Mouse (Mus musculus): ENCODE data around the gene Rbak. TPM values are rescaled to one million over a fixed set of nuclear protein-coding genes. Genes with fewer than 3 reads are reported as not detected.
"Not testable (repeated sequence)": the region's sequence is repeated elsewhere in the genome, so short reads cannot be mapped to it uniquely, and the experiment has no call there.

Gene Rbak
- 14.4 and 15.6 TPM in 2 replicates for polyA plus RNA-seq (2016; fragmentation: Nextera tagmentation; extraction: Ambion mirVana)

DNA sequence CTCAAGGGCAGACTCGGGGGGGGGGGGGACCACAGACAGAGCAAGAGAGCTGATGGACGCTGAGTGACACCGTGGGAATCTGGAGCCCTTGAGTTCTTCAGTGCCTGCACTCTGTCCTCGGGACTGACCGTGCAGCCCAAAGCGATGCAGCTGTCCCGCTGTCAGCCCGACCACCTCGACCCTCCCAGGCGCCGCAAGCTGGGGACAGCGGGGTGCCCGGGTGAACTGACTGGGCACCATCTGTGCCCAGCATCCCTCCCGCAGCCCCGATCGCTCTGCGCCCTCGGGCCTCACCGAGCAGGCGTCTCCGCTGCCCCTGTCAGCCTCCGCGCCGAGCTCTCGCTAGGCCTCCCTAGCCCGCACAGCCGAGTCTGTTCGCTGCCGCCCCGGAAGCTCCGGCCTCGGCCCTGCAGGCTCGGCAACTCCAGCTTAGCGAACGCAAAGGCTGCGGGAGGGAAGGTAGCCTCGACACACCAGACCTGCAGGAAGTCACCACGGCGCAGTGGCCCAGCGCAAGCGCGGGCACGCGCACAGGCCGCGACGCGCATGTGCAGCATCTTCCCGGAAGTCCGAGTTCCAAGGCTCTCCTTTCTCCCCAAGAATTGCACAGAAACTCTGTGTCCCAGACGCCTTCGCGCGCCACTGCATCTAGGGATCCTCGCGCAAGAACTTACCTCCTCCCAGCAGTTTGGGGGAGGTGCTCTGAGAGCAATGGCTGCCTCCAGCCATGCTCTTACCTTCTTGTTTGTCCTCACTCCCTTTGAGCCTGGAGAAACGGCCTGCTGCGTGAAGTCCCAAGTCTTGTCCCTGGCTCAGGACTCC, at the start of gene Rbak, which contains the start of gene Spdye4b:
Gene Rbak (minus strand): TSS at position 521 of the 822 bp plus-strand sequence.
Gene Spdye4b (plus strand): TSS at position 763 of the 822 bp plus-strand sequence.
- Histone ChIP-seq H3K27me3 (ENCODE audit: poor library complexity, severe bottlenecking) (no peaks in the 10 kb centered on the region), H3K27ac (peak within 1 kb of the TSS; percentile 89), H3K9me3 (peaks cover 8% of the 10 kb centered on the region; the same call in 1 of the 2 replicates), H3K4me1 (peaks cover 15% of the 10 kb centered on the region), H3K36me3 (replicated peaks) (peaks cover 34% of the 10 kb centered on the region), H3K4me3 (peak within 1 kb of the TSS; percentile 87)
- DNase-seq (ENCODE audit: extremely low spot score, low spot score), result peak; percentile 93
- under 1% methylated on average over 58 of the region's 58 CpGs for WGBS

GRCm38 (mm10) chr5:143226790-143227189, 46.2 kb upstream of the Rbak start, which contains the start of gene Spdye4a:
Gene Spdye4a, minus strand, starts transcription at chr5:143226890.
- Histone ChIP-seq H3K36me3 (replicated peaks) (no peaks in the 10 kb centered on the region), H3K27ac (no peak within 1 kb of the TSS), H3K9me3 (peaks cover 18% of the 10 kb centered on the region), H3K4me1 (no peaks in the 10 kb centered on the region), H3K4me3 (no peak within 1 kb of the TSS), H3K27me3 (ENCODE audit: poor library complexity, severe bottlenecking) (no peaks in the 10 kb centered on the region)
- 87% methylated on average over 3 of the region's 3 CpGs for WGBS
- no peak for DNase-seq (ENCODE audit: extremely low spot score, low spot score)

- H3K9me3 ChIP-seq, result no peaks in the 10 kb centered on the region
- H3K4me3 ChIP-seq, result no peak overlapping the region
- 91% methylated on average over 1 of the region's 1 CpGs for WGBS
- H3K4me1 ChIP-seq, result no peaks in the 10 kb centered on the region
- DNase-seq (ENCODE audit: extremely low spot score, low spot score), result no peak
- H3K36me3 ChIP-seq (replicated peaks), result no peaks in the 10 kb centered on the region
- H3K27ac ChIP-seq, result no peak overlapping the region
- no peaks in the 10 kb centered on the region for H3K27me3 ChIP-seq (ENCODE audit: poor library complexity, severe bottlenecking)
These were observed 41.7 kb upstream of the Rbak start for GRCm38 (mm10) chr5:143222287-143222686.

DNA sequence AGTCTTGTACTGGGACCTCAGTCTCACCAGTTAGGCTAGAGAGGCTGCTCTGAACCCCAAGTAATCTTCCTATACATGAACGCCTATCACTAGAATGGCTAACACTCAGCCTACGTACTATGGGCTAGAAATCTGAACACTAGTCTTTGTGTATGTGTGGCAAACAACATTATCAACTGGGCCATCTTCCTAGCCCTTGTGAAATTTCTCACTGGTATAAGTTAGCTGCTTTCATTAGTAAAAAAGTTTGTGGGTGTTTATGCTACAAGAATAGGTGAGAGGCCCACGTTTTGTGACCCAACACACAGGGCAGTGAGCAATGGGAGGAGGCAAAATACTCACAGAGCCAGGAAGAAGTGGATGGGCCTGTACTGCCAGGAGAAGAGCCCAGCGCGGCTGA, 40.4 kb upstream of the Rbak start:
- Histone ChIP-seq H3K27ac (no peak overlapping the region), H3K4me1 (no peaks in the 10 kb centered on the region), H3K27me3 (ENCODE audit: poor library complexity, severe bottlenecking) (no peaks in the 10 kb centered on the region), H3K9me3 (no peaks in the 10 kb centered on the region), H3K36me3 (replicated peaks) (no peaks in the 10 kb centered on the region), H3K4me3 (no peak overlapping the region)
- WGBS, result 86% methylated on average over 5 of the region's 5 CpGs
- no peak for DNase-seq (ENCODE audit: extremely low spot score, low spot score)

GRCm38 (mm10) chr5:143213832-143214231, 33.3 kb upstream of the Rbak start:
- DNase-seq (ENCODE audit: extremely low spot score, low spot score), result no peak
- WGBS, result 91% methylated on average over 2 of the region's 2 CpGs
- H3K36me3 ChIP-seq (replicated peaks), result no peaks in the 10 kb centered on the region
- H3K4me1 ChIP-seq, result no peaks in the 10 kb centered on the region
- no peak overlapping the region for H3K4me3 ChIP-seq
- no peaks in the 10 kb centered on the region for H3K27me3 ChIP-seq (ENCODE audit: poor library complexity, severe bottlenecking)
- peaks cover 3% of the 10 kb centered on the region for H3K9me3 ChIP-seq
- H3K27ac ChIP-seq, result no peak overlapping the region

- Histone ChIP-seq H3K36me3 (replicated peaks) (no peaks in the 10 kb centered on the region), H3K4me3 (no peak overlapping the region), H3K27me3 (ENCODE audit: poor library complexity, severe bottlenecking) (no peaks in the 10 kb centered on the region), H3K27ac (no peak overlapping the region), H3K4me1 (no peaks in the 10 kb centered on the region), H3K9me3 (peaks cover 16% of the 10 kb centered on the region)
- DNase-seq (ENCODE audit: extremely low spot score, low spot score), result no peak
- 72% methylated on average over 3 of the region's 3 CpGs for WGBS
These were observed 24.4 kb upstream of the Rbak start for GRCm38 (mm10) chr5:143205015-143205414.

GRCm38 (mm10) chr5:143196506-143196905, 15.9 kb upstream of the Rbak start:
- no peaks in the 10 kb centered on the region for H3K9me3 ChIP-seq
- 88% methylated on average over 4 of the region's 4 CpGs for WGBS
- H3K36me3 ChIP-seq (replicated peaks), result no peaks in the 10 kb centered on the region
- H3K4me1 ChIP-seq, result no peaks in the 10 kb centered on the region
- DNase-seq (ENCODE audit: extremely low spot score, low spot score), result no peak
- no peaks in the 10 kb centered on the region for H3K27me3 ChIP-seq (ENCODE audit: poor library complexity, severe bottlenecking)
- no peak overlapping the region for H3K27ac ChIP-seq
- no peak overlapping the region for H3K4me3 ChIP-seq

GRCm38 (mm10) chr5:143195166-143195565, 14.6 kb upstream of the Rbak start:
- 88% methylated on average over 2 of the region's 2 CpGs for WGBS
- no peaks in the 10 kb centered on the region for H3K9me3 ChIP-seq
- no peak for DNase-seq (ENCODE audit: extremely low spot score, low spot score)
- H3K27ac ChIP-seq, result no peak overlapping the region
- H3K36me3 ChIP-seq (replicated peaks), result no peaks in the 10 kb centered on the region
- no peaks in the 10 kb centered on the region for H3K4me1 ChIP-seq
- H3K4me3 ChIP-seq, result no peak overlapping the region
- no peaks in the 10 kb centered on the region for H3K27me3 ChIP-seq (ENCODE audit: poor library complexity, severe bottlenecking)

DNA sequence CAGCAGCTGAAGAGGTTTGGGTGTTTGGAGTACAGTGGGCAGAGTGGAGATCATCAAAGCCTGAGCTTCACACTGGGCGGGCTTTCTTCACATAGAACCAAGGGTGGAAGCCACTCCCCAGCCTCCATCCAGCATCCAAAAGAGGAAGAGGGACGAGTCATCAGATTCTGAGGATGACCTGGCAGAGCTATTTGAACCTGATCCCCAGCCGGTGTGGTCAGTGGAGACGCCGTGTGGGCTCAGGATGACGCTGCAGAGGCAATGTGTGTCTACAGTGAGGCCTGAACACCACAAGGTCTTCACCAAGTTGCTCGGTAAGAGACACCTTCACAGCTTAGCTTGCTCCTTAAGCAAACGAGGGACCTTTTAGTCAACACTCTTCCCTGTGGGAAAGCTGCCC, 14.2 kb upstream of the Rbak start:
- H3K36me3 ChIP-seq (replicated peaks); H3K4me1 ChIP-seq; H3K27ac ChIP-seq; H3K9me3 ChIP-seq; H3K4me3 ChIP-seq; H3K27me3 ChIP-seq (ENCODE audit: poor library complexity, severe bottlenecking); DNase-seq (ENCODE audit: extremely low spot score, low spot score): not testable (repeated sequence)
- 79% methylated on average over 8 of the region's 8 CpGs for WGBS

GRCm38 (mm10) chr5:143192806-143193205, 12.2 kb upstream of the Rbak start:
- Histone ChIP-seq H3K36me3 (replicated peaks) (no peaks in the 10 kb centered on the region), H3K27me3 (ENCODE audit: poor library complexity, severe bottlenecking) (no peaks in the 10 kb centered on the region), H3K4me1 (no peaks in the 10 kb centered on the region), H3K27ac (no peak overlapping the region), H3K4me3 (no peak overlapping the region), H3K9me3 (no peaks in the 10 kb centered on the region)
- no peak for DNase-seq (ENCODE audit: extremely low spot score, low spot score)
- 90% methylated on average over 8 of the region's 8 CpGs for WGBS

DNA sequence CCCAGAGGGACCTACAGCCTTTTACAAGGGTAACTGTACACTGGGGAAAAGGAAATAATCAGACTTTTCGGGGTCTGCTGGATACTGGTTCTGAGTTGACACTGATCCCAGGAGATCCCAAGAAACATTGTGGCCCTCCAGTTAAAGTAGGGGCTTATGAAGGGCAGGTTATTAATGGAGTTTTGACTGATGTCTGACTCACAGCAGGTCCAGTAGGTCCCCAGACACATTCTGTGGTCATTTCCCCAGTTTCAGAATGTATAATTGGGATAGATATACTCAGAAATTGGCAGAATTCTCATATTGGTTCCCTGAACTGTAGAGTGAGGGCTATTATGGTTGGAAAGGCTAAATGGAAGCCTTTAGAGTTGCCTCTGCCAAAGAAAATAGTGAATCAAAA, 7.4 kb upstream of the Rbak start:
- H3K4me1 ChIP-seq; H3K27ac ChIP-seq; H3K36me3 ChIP-seq (replicated peaks); H3K4me3 ChIP-seq; H3K9me3 ChIP-seq; H3K27me3 ChIP-seq (ENCODE audit: poor library complexity, severe bottlenecking); DNase-seq (ENCODE audit: extremely low spot score, low spot score): not testable (repeated sequence)
- 92% methylated on average over 1 of the region's 1 CpGs for WGBS

GRCm38 (mm10) chr5:143179179-143179578, 1.4 kb downstream of the Rbak start:
- DNase-seq (ENCODE audit: extremely low spot score, low spot score), result no peak
- H3K27ac ChIP-seq, result no peak overlapping the region
- peak overlapping the region; percentile 87; the same call in 1 of the 2 replicates for H3K4me3 ChIP-seq
- peaks cover 47% of the 10 kb centered on the region for H3K36me3 ChIP-seq (replicated peaks)
- H3K4me1 ChIP-seq, result peaks cover 15% of the 10 kb centered on the region
- 45% methylated on average over 6 of the region's 6 CpGs for WGBS
- H3K9me3 ChIP-seq, result peaks cover 8% of the 10 kb centered on the region; the same call in 1 of the 2 replicates
- no peaks in the 10 kb centered on the region for H3K27me3 ChIP-seq (ENCODE audit: poor library complexity, severe bottlenecking)

GRCm38 (mm10) chr5:143177541-143178200, 2.9 kb downstream of the Rbak start:
- 94% methylated on average over 3 of the region's 3 CpGs for WGBS
- Histone ChIP-seq H3K36me3 (replicated peaks) (peaks cover 62% of the 10 kb centered on the region), H3K4me1 (peaks cover 15% of the 10 kb centered on the region), H3K27me3 (ENCODE audit: poor library complexity, severe bottlenecking) (no peaks in the 10 kb centered on the region), H3K9me3 (peaks cover 13% of the 10 kb centered on the region; the same call in 1 of the 2 replicates), H3K4me3 (no peak overlapping the region), H3K27ac (no peak overlapping the region)
- no peak for DNase-seq (ENCODE audit: extremely low spot score, low spot score)
